Mouse (Mus musculus) kidney, adult 11 months (tissue): ENCODE measurements at regions not wholly inside any gene's neighbourhood (a gene's known extent, or its start where the extent isn't known, plus 50 kb on each side); places are given as distances from the start of the nearest gene placed in this dataset.

Experiments
- DNase-seq: peaks from one replicate; pipeline ENCODE4 v3.0.0; 2022

- DNase-seq: no peak
Observed at GRCm38 (mm10) chr15:93698182-93698822, 102.6 kb upstream of the Prickle1 start.

GRCm38 (mm10) chr15:93690717-93691116 lies 95.0 kb upstream of the Prickle1 start:
- no peak for DNase-seq

GRCm38 (mm10) chr15:93690011-93690410 lies 94.3 kb upstream of the Prickle1 start:
- no peak for DNase-seq

- DNase-seq: no peak
Observed at GRCm38 (mm10) chr15:93686385-93686784, 90.7 kb upstream of the Prickle1 start.

GRCm38 (mm10) chr15:93681602-93682001 lies 85.9 kb upstream of the Prickle1 start:
- no peak for DNase-seq

- no peak for DNase-seq
Observed at GRCm38 (mm10) chr15:93675624-93676023, 79.9 kb upstream of the Prickle1 start.

- DNase-seq: no peak
Observed at GRCm38 (mm10) chr15:93673976-93674375, 78.3 kb upstream of the Prickle1 start.

- DNase-seq: no peak
Observed at GRCm38 (mm10) chr15:93663876-93664275, 68.2 kb upstream of the Prickle1 start.

GRCm38 (mm10) chr15:93662601-93663000 lies 66.9 kb upstream of the Prickle1 start:
- DNase-seq: no peak

GRCm38 (mm10) chr15:93661801-93662200 lies 66.1 kb upstream of the Prickle1 start:
- DNase-seq: no peak

- DNase-seq: no peak
Observed at GRCm38 (mm10) chr15:93660952-93661648, 65.4 kb upstream of the Prickle1 start.

GRCm38 (mm10) chr15:93657171-93657570 lies 61.5 kb upstream of the Prickle1 start:
- no peak for DNase-seq

GRCm38 (mm10) chr15:93656713-93657112 lies 61.0 kb upstream of the Prickle1 start:
- no peak for DNase-seq

- no peak for DNase-seq
Observed at GRCm38 (mm10) chr15:93655743-93656142, 60.1 kb upstream of the Prickle1 start.

- DNase-seq: no peak
Observed at GRCm38 (mm10) chr15:93655243-93655642, 59.6 kb upstream of the Prickle1 start.

- no peak for DNase-seq
Observed at GRCm38 (mm10) chr15:93653378-93653777, 57.7 kb upstream of the Prickle1 start.

- no peak for DNase-seq
Observed at GRCm38 (mm10) chr15:93650981-93651757, 55.5 kb upstream of the Prickle1 start.

GRCm38 (mm10) chr15:93650009-93650522 lies 54.4 kb upstream of the Prickle1 start:
- no peak for DNase-seq

GRCm38 (mm10) chr15:93648646-93649045 lies 53.0 kb upstream of the Prickle1 start:
- no peak for DNase-seq

GRCm38 (mm10) chr15:93646820-93647219 lies 51.1 kb upstream of the Prickle1 start:
- no peak for DNase-seq

- no peak for DNase-seq
Observed at GRCm38 (mm10) chr15:93645950-93646349, 50.3 kb upstream of the Prickle1 start.
